Mouse (Mus musculus) kidney, adult 2 months (tissue): Measurements from ENCODE around the gene Spats2.

Experiments used
- CTCF ChIP-seq: fragments of 200-500 bp; conservative IDR thresholded peaks from 2 replicates; pipeline ENCODE4 v1.5.1; 2011; ENCODE audit warnings: low read depth, mild to moderate bottlenecking, control low read depth, low read length, moderate library complexity, mixed read lengths; ENCODE audit not compliant: insufficient read depth, insufficient read length
- POLR2A ChIP-seq: fragments of 200-500 bp; IDR thresholded peaks from one replicate; pipeline ENCODE4 v1.6.1; 2011; ENCODE audit warnings: low read depth, low read length, control low read depth

- TF ChIP-seq POLR2A (no peak), CTCF (no peak)
Measured at GRCm38 (mm10) chr15:99163512-99164365, 38.0 kb downstream of the Spats2 start.
